Mouse (Mus musculus) thymus, postnatal 10 days (tissue): Measurements from ENCODE around the gene Gm49342.
"Not testable (repeated sequence)": the region's sequence is repeated elsewhere in the genome, so short reads cannot be mapped to it uniquely, and the experiment has no call there.

Experiments
- DNase-seq, 2 experiments: peaks; one replicate each; pipeline ENCODE4 v3.0.0; 2021; ENCODE audit warnings: low spot score in 2 of 2

The Gm49342 gene

DNA sequence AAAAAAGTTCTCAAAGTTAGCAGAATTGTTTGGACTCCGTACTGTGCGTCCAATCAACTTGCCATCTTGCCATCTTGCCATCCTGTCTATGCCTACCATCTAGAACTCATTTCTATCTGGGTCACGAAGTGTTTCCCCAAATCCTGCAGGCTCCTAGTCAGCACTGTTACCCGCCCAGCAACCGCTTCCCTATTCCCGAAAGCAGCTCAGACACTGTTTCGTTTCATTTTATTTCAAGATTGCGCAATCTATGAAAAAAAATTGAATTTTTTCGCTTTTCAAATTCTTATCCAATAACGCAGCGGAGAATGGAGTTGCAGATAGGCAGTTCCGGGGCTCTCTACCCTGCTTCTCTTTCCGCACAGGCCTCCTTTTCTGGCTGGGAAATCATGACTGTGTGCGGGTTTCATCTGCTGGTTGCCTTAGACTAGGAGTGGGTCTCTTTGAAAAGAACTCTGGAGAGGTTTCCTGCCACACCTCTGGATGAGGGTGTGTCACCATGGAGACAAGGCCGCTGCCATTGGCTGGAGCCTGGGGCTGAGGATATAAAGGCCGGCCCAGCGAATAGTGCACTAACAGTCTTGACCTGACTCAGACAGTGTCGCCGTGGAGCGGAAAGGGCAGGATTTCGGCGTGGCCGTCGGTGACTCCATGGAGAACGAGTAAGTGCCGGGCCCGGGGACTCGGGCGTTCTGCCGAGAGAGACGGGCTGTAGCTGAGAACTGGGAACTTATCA, at the start of gene Gm49342:
Gene Gm49342 (plus strand): TSS at position 586 of the 736 bp plus-strand sequence.
- DNase-seq, result peak; percentile 70 to 79

DNA sequence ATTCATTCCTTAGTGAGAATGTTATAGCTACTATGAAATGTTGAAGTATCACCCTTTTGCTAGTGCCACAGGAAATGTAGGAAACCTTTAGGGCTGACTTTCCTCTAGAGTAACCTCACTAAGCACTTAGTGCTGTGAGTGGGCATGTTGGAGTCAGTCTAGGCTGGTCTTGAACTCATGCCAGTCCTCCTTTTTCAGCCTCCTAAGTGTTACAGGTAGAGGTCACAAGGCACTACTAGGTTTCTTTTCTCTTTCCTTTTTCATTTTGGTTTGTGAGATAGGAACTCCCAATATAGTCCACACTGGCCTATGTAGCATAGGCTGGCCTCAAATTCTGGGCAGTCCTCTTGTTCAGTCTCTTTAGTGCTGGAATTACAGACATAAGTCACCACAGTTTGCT, 48.9 kb upstream of the Gm49342 start:
- DNase-seq, result no peak

DNA sequence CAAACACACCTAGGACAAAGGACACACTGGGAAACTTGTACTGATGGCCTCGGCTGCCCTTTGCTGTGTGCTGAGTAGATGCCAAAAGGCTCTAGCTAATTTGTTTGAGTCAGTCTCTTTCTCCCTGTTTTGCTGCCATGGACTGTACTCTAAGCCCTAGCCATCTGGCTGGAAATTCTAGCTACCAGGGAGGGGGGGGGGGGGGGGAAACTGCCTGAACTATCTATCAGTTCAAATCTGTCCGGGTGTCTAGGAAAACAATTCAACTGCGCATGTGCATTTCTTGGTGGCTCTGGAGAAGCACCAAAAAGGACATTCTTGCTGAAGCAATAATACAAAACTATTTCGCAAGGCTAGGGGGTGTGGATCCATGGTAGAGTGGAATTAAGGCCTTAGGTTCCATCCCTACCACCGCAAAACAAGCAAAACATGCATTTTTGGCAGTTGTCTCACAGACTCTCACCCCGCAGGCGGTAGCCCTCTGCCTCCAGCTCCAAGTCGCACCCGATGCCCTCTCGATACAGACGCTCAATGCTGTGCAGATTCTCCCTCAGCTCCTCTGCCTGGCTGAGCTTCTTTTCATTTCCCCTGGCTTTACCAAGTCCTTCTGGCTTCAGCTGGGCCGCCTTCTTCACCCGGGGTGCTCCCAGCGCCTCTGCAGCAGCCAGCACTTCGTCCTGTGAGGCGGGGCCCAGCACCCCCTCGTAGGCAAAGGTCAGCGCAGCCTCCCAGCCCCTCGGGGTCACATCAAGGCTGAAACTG, 48.2 kb upstream of the Gm49342 start:
- no peak for DNase-seq

DNA sequence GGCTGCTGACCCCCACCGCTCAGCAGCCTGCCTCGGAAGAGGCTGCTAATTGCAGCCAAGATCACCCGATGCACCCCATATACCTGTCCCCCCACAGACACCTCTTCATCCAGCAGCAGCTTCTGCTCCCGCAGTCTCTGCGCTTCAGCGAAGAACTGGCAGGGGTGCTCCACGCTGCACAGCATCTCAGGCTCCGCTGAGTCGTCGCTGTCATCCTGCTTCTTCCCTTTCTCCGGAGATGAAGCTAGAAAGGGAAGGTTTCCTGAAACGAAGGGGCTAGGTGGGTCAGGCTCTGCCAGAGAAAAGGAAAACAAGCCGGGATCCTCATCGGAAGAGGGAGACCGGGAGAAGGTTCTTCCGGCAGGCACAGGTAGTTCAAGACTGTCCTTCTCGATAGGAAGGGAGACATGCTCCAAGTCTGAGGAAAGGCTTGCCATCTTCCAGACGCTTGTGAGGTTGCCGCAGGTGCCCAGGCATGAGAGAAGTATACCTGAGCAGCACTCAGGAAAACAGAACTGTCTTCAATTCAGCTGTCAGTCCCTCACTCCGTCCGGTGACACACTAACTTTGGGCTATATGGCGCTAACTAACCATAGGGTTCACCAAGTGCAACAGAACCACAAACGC, 47.5 kb upstream of the Gm49342 start:
- DNase-seq, result no peak

DNA sequence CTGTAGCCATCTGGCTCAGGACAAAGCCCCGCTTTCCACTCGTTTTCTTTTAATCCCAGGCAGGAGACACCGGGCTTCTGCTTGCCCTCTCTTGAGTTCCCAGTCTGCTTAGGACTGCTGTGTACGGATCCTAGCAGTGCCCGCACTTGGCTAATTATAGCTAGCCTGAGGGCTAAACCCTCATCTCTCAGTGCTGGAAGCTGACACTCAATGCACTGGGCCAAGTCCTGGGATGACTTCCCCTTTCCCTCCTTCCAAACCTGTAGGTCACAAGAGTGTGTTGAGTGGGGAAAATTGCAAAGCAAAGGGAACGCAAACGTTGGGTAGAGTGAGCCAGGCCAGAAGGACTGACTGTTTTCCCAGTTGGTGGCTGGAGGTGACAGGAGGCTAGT, 46.9 kb upstream of the Gm49342 start, which contains the start of gene Klhl33:
Gene Klhl33 (minus strand): TSS at position 134 of the 392 bp plus-strand sequence.
- DNase-seq, result no peak

DNA sequence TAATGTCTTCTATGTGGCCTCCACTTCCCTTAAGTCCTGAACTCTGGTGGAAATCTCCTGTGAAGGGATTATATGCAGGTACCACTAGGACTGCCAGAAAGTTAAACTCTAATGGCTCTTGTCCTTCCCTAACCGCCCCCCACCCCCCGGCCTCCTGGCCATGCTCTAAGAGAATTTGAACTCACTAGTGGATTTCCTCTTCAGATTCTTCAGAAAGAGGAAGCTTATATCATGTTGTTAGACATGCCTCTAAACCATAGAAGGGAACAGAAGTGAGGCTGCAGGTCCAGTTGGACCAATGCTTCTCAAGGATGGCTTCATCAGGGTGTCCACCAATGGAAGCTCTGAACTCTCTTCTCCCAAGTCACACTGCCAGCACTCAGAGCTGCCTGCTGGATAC, 46.3 kb upstream of the Gm49342 start:
- DNase-seq, result not testable (repeated sequence)

DNA sequence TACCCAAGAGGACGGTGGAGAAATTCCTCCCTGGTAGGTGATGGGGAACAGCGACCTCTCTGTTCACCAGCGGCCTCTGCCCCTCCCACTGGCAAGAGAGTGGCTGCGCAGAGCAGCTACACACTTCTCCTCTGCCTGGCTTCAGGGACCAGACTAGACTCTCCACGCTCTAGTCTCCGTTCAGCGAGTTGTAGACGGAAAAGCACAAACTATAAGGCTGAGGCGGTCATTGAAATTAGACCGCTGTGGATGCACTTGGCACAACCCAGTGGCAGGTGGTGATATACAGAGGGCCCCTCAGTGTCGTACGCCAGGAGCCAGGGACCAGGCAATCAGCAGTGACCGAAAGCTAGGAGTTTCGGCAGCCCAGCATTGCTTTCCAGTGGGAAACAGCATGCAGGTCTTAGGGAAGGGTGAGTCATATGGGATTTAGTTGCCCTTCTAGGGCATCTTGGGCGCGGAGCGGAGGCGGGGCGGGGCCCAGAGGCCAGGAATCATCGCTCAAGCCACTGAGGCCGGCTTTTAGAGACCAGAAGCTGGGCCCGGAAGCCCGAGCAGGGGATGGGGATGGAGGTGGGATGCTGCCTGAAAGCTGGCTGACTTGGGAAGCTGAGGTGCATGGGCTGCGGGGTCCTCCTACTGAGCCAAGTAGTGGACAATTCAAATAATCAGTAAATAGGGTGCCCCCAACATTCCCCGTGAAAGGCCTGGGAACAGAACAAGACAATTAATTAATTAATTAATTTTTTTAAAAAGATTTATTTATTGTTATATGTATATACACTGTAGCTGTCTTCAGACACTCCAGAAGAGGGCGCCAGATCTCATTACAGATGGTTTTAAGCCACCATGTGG, 40.1 kb upstream of the Gm49342 start:
- no peak for DNase-seq

DNA sequence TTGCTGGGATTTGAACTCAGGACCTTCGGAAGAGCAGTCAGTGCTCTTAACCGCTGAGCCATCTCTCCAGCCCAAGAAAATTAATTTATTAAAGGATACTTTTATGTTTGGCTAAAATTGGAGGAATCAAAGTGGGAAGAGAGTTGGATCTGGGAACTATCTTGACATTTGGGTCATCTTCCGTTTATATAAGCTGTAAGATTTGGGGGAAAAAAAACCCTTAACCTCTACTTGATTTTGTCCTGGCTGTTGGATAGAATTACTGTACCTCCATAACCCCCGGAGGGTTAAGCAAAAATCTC, 39.5 kb upstream of the Gm49342 start:
- no peak for DNase-seq

DNA sequence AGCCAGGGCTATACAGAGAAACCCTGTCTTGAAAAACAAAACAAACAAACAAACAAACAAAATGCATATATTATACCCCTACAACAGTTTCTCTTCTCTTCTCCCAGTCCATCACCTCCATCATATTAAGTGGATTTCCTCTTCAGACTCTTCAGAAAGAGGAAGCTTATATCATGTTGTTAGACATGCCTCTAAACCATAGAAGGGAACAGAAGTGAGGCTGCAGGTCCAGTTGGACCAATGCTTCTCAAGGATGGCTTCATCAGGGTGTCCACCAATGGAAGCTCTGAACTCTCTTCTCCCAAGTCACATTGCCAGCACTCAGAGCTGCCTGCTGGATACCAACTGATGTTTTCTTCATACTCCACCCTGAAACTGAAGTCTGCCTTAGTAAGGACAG, 39.0 kb upstream of the Gm49342 start:
- DNase-seq, result not testable (repeated sequence)

DNA sequence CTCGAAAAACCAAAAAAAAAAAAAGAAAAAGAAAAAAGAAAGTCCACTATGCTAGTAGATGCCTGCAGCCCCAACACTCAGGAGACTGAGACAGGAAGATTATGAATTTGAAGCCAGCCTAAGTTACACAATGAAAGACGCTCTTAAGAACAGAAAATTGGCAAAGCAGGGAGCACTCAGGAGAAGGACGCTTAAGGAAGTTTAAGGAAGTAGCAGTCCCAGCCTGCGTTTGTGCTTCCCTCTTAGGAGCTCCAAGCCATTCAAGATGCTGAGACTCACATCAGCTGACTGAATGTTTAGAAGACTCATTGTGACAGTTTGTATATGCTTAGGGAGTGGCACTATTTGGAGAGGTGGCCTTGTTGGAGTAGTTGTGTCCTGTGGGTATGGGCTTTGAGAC, 36.2 kb upstream of the Gm49342 start:
- no peak for DNase-seq

DNA sequence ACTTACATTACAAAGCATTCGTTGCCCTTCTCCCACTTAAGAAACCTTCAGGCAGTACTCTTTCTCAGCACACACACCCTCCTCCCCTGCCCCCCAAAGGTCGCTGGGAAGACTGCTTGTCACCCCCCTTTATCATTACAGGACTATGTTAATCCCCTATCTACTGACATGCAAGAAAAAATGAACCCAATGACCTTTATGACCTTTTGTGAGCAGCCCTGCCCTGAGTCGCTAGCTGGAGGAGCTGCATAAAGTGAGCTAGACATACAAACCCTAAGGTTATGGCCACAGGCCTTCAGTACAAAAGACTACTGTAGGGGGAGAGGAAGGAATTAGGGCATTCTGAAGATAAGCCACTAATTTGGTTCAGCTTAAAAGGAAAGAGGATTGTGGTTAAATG, 33.0 kb upstream of the Gm49342 start:
- DNase-seq, result no peak

DNA sequence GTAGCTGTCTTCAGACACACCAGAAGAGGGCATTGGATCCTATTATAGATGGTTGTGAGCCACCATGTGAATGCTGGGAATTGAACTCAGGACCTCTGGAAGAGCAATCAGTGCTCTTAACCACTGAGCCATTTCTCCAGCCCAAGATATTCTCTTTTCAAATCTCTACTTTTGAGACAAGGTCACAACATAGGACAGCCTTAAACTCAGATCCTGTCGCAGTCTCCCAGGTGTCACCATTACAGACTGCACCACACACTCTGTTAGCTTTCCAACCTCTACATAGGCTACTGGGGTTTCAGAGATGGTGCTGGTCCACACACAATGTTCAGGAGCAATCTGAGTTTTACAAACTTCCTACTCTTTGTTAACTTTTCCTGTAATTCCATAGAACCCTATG, 20.9 kb upstream of the Gm49342 start:
- not testable (repeated sequence) for DNase-seq

DNA sequence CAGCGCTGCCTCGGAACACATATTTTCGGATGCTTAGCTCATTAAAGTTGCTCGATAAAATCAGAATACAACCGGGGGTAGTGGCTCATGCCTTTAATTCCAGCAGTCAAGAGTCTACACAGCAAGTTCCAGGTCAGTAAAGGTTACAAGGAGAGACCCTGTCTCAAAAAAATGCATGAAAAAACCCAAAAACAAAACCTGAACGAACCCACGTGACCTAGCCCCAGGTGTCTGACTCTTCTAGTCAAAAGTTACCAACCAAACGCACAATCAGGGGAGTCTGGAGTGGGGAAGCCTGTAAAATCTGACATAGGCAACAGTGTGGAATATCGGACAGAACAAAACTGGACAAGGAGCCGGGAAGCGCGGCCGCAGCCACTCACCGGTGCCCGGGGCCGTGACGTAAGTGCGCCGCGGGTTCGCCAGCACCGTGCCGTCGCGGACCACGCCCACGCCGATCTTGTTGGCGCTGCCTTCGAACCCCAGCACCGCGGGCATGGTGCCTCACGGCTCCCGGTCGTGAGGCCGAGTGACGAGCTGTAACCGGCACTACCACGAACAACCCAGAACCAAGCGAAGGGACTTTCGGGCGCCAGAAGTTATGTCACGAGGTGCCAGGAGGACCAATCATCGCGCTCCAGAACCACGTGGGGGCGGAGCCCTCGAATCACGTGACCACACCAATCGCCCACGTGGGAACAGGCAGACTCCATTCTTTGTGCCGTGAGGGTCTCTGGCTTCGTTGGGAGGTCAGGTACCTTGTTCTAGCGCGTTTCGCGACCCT, 19.8 kb upstream of the Gm49342 start, which contains the start of the genes Osgep and Apex1:
Gene Osgep (minus strand): TSS at position 613 of the 784 bp plus-strand sequence.
Gene Apex1 (plus strand): TSS at position 688 of the 784 bp plus-strand sequence.
- DNase-seq, result peak; percentile 93 to 94

DNA sequence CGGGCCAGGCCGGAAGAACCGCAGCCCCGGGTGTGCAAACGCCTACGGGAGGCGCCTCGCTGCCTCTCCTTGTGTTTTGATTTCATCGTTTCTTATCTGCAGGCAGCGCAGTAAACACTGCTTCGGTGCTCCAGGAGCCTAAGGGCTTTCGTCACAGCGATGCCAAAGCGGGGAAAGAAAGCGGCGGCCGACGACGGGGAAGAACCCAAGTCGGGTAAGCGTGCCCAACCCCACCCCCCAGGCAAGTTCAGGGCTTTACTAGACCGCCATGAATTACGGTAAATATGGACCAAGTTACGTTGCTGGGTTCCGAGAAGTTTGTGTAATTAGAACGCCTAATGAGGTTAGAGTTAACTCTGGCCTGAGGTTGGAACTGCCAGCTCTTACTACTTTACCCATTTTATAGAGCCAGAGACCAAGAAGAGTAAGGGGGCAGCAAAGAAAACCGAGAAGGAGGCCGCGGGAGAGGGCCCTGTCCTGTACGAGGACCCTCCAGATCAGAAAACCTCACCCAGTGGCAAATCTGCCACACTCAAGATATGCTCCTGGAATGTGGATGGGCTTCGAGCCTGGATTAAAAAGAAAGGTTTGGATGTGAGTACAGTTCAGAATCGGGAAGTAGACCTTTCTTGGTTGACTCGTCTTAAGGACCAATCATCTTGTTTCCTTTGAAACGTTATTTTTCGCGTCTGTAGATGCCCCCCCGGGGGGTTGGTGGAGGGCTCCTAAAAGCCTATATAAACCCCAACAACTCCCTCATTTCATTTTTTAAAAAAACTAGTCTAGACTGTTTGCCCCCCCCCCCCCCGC, 19.0 kb upstream of the Gm49342 start:
- no peak for DNase-seq

DNA sequence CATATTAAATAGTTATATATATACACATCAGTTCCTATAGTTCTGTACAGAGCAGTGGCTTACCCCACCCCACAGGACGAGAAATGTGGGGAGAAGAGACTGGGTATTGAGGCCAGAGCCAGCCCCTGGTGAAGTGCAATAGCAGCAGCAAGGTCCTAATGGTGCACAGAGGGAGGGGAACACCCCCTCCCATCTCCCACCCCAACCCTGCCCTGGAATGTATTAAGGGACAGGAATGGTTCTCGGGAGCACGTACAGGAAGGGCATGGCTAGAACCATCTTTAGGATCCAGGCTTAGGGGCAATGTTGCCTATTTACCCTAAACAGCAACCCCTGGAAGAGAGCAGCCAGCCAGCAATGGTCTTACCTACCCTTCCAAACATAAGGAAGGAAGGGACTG, 17.0 kb upstream of the Gm49342 start:
- DNase-seq, result no peak

DNA sequence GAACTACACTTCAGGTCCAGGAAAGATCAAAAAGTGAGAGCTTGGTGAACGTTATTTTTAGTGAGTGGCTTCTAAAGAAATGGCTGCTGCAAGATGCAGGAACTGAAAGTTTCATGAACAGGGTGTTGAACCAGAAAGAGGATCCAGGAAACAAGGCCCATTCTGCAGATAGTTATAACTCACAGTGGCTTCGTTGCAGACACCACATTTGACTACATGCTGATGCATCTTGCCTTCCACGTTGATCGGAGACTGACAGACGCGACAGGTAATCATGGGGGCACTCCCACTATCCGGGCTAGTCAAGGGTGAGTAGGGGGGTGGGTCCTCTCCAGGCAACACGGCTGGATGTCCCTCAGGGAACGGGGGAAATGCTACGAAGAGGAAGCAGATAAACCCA, 14.4 kb upstream of the Gm49342 start:
- DNase-seq, result no peak

DNA sequence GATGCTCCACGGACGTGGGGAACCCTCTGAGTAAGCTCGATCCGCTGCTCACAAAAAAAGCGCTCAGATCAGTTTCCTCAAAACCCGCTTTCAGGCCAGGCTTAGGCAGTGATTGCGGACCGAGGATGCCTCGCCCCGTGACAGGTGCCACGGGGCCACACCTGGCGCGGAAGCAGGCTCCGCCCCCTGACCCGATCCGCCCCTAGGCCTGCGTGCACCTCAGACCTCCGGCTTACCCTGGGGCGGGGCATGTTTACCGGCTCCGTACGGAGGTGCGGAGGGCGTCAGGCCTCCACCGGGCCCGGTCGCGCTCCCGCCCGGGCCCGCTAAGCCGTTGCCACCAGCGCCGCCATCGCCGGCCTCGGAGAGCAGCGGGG, 14.0 kb upstream of the Gm49342 start:
- DNase-seq, result peak; percentile 61 to 74

DNA sequence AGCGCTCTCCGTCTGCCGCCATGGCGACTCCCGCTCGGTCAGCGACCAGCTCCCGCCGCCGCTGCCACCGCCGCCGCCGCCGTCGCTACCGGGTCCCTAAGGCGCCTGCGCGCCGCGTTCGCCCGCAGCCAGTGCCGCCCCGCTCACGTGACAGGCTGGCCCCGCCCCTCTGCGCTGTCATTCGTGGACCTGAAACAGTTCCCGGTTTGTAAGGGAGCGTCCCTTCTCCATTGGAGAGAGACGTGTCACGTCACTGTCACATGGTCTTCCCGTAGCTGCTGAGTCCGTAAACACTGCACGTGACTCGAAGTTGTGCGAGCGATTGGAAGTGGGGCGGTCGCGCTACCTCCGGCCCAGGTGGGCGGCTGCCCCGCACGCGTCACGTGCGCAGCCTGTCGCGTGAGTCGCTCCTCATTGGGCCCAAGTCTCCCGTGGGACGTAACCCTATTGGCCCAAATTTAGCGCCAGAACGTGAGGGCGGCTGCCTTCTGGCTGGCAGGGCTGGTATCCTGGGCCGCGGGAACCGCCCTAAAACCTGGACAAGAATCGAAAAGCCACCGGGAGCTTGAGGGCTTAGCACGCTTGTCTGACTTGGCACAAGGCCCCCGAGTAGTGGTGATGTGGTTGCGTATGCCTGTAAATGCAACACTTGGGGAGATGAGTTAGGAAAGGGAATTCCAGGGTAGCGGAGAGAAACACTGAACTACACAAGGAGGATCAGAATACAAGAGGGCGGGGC, 13.4 kb upstream of the Gm49342 start, which contains the start of the genes Pip4p1 and Pnp:
Gene Pip4p1 (minus strand): TSS at position 103 of the 739 bp plus-strand sequence.
Gene Pnp (plus strand): TSS at position 329 of the 739 bp plus-strand sequence.
- DNase-seq, result peak; percentile 98 to 99

DNA sequence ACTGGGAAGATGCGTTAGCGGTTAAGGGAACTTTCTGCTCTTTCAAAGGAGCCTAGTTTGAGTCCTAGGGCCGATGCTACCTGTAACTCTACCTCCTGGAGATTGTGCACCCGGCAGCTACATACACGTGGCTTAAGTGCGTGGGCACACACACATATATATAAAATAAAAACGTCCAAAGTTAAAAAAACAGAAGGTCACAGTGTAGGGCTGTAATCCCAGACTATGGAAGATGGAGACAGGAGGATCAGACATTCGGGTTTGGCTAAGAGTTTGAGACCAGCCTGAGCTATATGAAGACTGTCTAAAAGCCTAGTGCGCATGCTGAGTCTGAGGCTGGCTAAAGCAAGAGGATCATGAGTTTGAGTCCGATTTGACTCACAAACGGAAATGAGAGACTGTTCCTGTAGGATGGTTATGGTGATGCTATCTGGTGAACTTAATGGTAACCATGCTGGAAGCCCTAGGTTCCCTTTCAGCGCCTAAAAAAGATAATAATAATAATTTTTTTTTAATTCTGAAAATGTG, 12.8 kb upstream of the Gm49342 start:
- DNase-seq, result no peak
